Mouse (Mus musculus): ENCODE measurements around the gene Clstn1.

GRCm38 (mm10) chr4:149599549-149599948 lies 13.3 kb downstream of the Clstn1 start:
- TF ChIP-seq CTCF (IDR thresholded peaks at IDR 0.05; ENCODE audit: low read depth) = no peak
- TF ChIP-seq EP300 (IDR thresholded peaks at IDR 0.05; ENCODE audit: low read depth) = no peak
